Mouse (Mus musculus) frontal cortex, adult 2 months (tissue): ENCODE results near the gene Map7. TPM values are rescaled to one million over a fixed set of nuclear protein-coding genes. Genes with fewer than 3 reads are reported as not detected.
A peak's percentile ranks its signal among the peaks of the same experiment; 100 is the strongest.

Source experiments
- DNase-seq, 2 experiments: peaks; one replicate each; pipeline ENCODE4 v3.0.0; 2022; ENCODE audit warnings: low spot score in 1 of 2; ENCODE audit errors: extremely low spot score in 1 of 2
- polyA plus RNA-seq: library from polyadenylated mRNA; depleted of rRNA; stranded (reverse); fragments of >200 nt; gene quantifications from 2 replicates; pipeline ENCODE4 v1.2.3, GENCODE M21; 2012; rRNA removed

Map7 gene
- 70.1 and 73.5 TPM in 2 replicates for polyA plus RNA-seq

DNA sequence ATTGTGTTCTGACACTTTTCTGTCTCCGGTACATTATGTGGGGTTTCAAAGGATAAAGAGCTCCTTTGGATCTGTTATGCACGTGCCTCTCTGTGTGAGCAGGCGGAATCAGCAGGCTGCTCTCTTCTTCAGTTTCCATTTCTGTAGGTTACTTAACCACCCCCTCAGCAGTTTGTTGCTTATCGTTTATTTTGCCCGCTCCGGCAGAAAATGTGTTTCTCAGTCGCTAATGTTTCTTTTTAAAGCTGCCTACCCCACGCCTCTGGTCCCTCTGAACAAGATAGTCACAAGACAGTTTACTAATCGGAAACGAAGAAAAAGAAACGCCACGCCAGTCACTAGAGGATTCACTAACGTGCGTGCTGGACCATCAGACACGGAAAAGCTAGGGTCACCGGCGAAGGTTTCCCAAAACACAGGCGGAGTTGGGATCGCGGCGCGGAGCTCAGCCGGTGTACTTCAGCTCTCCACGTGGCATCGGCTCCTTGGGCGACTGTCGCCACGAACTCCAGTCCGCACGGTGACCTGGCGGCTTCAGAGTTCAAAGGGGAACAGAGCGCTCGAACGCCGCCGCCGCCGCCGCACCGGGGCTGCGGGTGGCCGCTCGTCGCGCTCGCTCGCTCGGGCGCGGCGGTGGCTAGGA is at the start of gene Map7:
Gene Map7 (plus strand): TSS at position 342 of the 643 bp plus-strand sequence.
- peak; percentile 50 to 63 for DNase-seq

DNA sequence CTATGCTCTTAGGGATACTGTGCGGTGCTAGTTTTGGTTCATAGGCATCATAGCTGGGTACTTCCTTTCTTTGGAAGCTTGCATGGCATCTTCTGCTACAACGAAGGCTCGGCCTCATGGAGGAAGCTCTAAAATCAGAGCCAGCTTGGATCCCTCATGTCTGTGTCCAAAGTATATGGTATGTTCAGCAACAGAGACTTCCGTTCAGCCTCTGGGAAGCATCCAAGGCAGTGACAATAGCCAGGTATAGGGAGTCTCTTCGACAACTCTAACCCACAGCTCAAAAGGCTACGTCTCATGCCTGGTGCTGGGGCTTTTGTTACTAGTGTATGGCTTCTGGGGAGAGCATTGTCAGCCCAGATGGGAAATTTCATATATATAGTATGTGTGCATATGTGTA is 46.8 kb upstream of the Map7 start:
- no peak for DNase-seq

DNA sequence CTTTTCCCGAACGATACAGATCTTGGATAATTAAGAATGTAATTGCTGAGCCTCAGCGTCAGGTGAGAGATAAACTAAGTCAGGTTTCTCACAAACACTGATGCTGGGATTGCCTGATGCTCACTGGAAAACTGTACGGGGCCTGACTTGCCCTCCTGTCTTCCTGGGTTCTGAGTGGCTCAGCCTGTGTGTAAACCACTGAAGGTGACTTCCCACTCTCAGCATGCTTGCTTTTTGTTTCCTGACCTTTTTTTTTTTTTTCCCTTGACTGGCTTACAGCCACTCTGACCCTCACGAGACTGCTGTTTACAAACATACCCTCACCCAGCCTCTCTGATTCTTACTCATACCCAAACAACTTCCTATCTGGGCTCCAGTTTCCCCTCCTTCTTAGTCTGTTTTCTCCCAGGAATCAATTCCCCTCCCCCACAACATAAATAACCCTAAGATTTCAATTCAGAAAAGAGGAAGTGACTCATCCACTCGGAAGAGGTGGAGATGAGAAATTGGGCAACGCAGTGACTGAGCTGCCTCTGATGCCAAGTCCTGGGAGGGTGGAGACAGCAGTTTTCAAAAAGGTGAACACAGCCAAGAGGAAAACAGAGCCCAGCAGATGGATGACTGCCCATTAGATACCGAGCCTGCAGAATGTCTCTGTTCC is 43.9 kb upstream of the Map7 start:
- peak in 1 of 2 experiments; percentile 68 for DNase-seq

DNA sequence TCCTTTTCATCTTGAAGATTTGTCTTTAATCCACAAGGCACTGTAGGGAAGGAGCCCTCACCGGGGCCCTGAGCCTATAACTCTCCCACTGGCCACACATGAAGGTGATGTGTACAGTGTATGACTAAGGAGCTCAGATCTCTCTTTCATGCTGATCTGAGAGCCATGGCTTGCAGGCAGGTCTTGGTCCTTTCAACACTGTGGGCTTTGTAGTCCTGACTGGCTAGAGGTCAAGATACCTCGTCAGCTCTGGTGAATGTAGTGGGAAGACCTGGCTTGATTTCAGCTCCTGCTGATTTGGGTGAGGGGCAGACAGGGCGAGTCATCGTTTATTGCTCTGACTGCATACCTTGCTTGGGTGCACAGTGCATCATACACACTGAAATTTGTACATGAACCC is 42.7 kb upstream of the Map7 start:
- no peak for DNase-seq

DNA sequence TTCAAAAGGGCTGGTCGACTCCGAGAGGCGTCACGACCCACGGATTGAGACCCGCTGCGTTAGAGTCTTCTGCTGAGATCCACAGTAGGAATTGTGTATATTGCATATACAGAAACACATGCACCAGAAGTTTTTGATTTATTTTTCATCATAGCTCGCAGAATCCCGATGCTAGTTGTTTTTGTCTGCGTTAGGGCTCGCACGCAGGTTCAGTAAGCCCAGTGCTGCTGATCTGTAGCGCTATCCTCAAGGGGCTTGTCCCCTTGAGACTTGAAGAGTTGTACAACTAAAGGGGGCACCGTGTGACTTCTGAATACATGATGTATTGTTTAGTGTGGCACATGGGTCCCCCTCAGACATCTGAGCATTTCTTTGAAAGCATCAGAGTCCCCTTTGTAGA is 41.2 kb upstream of the Map7 start:
- DNase-seq = no peak

DNA sequence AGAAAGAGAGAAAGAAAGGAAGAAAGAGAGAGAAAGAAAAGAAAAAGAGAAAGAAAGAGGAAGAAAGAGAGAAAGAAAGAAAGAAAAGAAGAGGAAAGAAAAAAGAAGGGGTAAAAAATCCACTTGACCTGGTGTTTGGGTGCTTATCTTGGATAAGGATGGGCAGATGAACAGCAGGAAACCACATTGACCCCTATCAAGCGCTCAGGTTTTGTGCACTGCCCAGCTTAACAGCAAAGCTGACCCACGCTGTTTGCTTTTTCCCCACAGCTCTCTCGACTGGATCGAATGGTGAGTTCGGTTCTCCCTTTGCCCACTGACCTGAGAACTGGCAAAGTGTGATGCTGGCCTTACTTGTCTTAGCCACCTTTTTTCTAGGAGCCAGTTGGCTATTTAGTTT is 36.8 kb upstream of the Map7 start:
- DNase-seq = no peak

DNA sequence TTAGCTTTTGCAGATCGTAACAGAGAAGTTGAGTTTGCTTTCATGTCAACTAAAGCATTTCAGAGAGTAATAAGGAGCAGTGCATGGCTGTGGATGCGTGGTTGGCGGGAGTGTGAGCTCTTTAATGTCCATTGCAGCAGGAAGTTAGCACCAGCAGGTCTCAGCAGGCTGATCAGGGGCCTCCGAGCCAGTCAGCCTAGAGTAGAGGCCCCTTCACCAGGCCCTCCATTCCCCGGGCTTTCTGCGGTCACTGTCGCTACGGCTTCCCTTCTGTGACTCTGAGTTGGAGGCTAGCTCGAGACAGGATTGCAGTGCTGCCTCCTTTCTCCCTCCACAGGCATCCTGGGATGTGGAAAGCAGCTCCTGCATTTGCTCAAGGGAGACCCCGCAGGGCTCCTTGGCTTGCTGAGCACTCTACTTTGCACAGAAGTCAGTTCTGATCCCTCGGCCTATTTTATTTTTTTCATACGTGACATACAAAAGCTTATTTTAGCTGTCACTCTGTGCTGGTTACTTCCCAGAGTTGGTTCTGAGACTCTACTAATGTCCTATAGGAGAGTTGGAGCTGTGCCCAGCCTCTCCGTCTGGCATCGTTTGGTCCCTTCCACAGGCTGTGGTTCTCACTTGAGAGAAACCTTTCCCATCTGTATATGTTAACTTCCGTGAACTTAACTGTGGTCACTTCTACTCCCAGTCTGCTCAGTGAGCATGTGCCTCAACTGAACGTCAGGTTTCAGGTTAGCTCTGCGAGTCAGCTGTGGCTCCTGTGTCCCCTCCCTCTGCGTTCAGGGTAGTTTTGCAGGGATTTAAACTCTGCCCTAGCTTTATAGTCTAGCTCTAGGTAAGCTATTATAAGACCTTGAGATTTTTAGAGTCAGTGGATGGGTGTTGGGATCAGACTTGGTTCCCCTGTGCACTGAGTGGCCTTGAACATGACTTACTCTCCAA is 36.0 kb upstream of the Map7 start:
- DNase-seq = peak in 1 of 2 experiments; percentile 51

DNA sequence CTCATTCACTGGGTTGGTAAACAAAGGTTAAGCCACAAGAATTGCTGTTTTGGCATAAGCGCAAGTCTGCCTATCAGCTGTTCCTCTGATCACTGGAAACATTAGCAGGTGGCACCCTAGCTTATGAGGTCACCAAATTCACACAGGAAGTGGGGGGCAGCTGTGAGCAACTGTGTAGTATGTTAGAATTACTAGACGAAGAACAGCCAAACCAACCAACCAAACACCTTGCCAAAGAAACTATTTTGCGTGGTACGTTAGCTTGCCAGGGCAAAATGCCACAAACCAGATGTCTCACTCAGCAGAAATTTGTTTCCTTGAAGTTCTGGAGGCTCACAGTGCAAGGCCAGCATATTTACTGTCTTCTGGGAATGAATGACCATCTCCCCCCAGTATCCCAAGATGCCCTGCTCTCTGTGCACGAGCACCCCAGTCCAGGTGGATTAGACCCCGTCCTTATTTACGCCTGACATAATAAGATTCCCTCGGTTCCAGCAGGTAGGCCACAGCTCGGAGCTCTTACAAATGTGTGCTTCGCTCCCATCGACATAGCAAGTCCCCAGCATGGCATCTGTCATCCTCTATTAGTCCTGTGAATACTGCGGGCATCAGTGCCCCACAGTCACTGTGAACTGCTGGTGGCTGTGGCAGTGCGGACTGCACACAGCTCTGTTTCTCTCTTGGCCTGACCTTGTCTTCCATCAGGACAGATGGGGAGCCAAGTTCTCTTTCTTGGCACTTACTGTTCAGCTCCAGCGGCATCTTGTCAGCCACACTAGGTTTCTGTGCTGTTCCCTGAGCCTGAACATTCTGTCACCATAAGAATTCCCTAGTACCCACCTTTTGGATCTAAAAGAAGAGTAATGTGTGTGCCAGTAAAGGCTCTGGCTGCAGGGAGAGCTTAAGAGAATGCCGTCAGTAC is 28.5 kb upstream of the Map7 start:
- DNase-seq = no peak

DNA sequence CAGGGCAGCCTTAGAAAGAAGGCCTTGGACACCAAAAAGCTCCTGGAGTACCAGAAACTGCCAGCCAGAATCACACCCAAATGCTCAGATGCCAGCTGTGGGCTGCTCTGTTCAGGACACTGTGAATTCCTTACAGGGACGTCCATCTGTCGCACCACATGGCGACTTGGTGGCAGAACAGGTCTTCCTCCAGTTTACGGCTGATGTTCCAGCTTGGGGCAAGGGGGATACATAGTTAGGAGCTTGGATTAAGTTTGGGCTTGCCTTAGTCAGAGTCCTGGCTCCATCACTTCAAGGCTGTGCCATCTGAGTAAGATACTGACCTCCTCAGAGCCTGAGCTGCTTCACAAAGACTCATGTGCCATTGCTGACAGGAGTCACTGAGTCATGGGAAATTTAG is 26.3 kb upstream of the Map7 start:
- DNase-seq = no peak

DNA sequence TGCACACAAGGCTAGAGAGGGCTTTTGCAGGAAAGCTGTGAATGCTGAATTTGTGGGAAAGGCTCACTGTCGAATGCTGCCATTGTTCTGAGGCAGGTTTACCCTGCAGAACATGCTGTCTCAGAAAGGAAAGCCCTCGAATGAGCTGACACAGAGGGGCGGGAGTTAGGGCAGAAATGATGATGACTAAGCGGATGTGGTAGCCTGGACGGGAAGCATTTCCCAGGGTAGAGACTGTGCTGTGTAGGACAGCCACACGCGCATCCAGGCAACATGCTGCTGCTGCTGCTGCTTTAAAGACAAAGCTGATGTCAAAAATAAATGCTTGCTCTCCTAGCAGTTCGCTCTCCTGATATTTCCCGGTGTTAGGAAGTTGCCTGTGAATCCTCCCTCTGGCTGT is 24.9 kb upstream of the Map7 start:
- DNase-seq = peak in 1 of 2 experiments; percentile 46

DNA sequence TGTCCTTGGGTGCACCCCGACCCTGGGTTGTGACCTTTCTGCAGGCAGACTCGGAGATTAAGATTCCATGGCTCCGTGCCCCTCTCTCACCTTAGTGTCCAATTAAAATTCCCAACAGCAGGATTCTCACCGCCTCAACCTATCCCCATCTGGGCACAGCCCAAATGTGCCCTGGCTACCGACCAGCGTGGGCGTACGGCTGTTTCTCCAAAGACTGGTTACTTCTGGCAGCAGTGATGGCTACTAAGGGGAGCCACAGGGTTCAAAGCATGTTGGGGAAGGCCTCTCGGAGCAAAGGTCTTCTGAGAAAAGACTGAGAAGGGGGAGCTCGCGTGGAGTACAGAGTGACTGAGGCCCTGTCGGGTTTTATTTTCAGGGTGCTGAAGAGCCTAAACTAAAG is 23.7 kb upstream of the Map7 start:
- DNase-seq = no peak

DNA sequence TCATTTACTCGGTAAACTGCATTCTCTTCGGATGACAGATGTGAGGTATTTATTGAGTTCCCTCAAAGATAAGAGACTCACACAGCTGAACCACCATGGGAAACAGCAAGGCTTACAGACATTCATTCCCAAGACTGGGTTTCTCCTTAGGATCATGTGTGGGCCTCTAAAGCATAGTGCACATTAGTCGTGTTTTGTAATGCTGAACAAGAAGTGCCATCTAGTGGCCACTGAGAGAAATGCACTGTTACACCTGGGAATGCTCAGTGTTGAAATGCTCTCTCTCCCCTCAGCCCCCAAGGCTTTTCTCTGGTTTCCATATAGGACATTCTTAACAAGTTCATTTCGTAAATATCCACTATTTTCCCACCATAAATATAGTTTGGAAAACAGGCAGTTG is 23.0 kb upstream of the Map7 start:
- peak in 1 of 2 experiments; percentile 85 for DNase-seq

DNA sequence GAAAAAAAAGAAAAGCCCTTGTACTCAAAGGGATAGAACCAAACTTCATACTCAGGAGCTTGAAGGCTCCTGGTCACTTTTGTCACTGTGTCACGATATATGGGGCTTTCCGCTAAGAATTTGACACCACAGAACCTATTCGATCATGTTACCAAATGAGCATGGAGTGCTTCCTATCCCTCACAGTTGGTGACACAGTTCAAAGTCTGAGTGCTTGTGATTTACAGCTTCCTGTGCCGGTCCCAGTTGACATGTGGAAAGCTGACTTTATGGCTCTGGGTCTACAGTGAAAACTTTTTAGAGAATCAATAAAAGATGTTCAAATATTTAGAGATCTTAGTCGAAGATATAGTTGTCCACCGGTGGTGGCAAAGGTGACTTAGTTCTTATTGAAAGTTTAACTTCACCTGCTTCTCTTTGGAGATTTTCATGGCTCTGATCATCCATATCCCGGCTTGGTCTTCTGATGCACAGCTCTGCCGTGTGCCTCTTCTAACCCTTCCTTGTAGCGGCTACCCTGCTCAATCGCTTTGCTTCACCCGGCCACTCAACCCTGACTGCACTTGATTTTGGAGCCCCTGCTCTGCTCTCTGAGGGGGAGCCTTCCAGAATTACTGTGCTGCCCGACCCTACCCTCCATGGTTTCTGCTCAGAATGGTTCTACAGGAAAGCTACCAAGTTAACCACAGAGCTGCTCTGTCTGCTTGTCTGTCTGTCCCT is 15.2 kb upstream of the Map7 start:
- DNase-seq = no peak

DNA sequence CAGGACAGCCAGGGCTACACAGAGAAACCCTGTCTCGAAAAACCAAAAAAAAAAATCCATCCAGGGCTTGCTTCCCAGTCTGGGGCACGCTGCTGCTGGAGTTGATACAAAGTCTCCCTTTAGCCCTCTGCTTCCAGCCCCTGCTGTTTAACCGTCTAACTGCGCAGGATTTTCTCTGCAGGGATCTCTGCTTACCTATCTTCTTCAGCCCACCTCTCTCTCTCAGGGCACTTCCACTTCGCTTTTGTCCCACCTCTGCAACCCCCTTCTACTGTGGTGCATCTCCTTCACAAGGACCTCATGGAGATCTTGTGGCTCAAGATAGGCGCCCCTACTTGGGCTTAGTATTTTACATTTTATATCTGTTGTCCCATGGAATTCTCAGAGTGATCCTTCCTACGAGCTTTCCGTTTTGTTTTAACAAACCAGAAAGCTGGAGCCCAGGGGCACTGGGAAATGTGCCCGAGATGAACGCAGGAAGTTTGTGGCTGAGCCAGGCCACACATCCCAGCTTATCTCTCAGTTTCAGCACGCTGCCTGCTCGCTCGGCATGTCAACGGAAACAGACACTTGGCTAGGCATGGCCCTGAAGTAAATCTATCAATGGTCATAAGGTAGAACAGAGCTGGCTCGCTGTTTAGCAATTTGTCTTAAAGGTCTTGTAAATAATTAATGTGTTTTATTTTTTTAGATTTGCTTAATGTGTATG is 12.8 kb upstream of the Map7 start:
- DNase-seq = no peak

DNA sequence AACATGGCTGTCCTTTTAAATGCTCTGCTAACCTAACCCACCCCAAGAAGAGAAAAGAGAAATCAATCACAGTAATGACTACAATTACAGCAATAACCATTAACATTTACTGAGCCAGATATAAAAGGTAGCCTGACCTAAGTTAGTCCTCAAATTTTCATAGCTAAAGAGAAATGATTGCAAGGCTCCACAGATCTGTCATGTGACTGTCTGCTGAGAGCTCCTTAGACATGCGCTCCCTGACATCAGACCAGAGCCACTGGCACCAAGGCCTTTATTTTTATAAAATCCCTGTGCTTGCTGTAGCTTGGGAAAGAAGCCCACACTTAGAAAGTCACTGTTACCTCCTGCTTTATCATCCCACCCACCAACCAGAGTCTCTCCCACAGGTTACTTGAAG is 11.8 kb upstream of the Map7 start:
- DNase-seq = no peak

DNA sequence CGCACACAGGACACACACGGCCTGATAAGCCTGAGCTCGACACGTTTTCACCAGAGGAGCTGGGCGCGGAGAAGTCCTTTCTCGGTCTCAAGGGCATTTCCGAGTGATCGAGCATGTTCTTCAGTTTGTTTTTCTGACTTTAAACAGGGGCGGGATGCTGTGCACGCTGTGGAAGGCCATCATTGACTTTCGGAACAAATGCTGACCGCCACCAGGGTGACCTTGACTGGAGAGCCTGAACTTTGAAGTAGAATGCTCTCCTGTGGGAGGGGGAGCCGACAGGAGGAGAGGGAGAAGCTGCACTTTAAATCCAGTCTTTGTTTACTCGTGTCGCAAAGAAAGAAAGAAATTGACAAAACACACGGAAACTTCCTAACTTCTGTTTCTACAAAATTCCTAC is 6.9 kb upstream of the Map7 start:
- no peak for DNase-seq

DNA sequence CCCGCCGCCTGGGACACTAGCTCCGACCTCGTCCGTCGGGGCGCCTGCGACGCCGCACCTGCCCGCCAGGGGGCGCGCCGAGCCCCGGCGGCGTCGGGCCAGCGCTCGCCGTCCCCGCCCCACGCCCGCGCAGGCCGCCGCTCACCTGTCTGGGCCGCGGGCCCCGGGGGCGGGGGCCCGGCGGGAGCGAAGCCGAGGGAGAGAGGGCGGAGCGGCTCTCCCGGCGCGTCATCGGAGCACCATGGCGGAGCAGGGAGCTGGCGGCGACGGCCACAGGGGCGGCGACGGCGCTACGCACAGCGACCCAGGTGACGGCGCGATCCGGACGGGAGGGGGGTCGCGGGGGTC is 476 bp downstream of the Map7 start:
- peak in 1 of 2 experiments; percentile 51 for DNase-seq

DNA sequence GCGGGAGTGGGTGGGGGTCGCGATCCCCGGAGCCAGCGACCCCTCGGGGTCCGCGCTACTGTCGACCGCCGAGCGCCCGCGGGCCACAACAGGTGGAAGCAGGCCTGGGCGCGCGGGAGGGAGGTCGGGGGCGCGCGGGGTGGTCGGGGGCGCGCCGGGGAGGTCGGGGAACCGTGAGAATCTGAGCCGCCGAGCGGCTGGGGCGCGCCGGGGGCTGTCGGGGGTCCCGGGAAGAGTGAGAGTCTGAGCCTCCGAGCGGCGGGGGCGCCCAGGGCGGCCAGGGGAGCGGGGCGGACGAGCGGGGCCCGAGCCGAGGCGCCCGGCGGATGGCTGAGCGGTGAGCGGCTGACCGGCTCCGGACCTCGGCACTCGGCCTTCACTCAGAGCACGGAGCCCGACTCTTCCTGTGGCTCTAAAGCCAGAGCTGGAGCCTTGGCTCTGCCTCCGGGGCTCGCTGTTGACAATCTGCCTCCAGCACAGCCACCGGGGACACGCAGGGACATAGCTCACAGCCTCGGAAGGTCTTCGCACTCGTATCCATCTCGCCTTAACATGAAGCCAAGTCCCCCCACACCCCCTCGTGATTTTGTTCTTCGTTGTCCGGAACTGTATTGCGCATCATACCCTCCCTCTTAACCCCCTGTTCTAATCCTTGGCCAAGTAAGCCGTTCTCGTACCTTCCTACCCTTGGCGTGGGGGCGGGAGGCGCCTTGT is 1.0 kb downstream of the Map7 start:
- DNase-seq = no peak
